Mouse (Mus musculus) bone marrow, adult 2 months (tissue): ENCODE measurements around the gene Plcxd3.

Experiments used
- CTCF ChIP-seq: fragments of 200-500 bp; IDR thresholded peaks from 2 replicates; pipeline ENCODE4 v1.5.1; 2011; ENCODE audit warnings: low read length, control low read depth; ENCODE audit not compliant: control insufficient read depth, insufficient read depth
- POLR2A ChIP-seq: fragments of 200-500 bp; IDR thresholded peaks from 2 replicates; pipeline ENCODE4 v1.6.1; 2011; ENCODE audit warnings: low read depth, mild to moderate bottlenecking, control low read depth, low read length, borderline replicate concordance; ENCODE audit not compliant: control insufficient read depth

GRCm38 (mm10) chr15:4375423-4376220, at the start of gene Plcxd3:
- TF ChIP-seq CTCF (no peak), POLR2A (no peak)
